In genomic region chr14:75475887-75476286, GRCm38 (mm10) we compare ENCODE assay signal across 30 mouse cellular contexts. TPM values are rescaled to one million over a fixed set of nuclear protein-coding genes. Genes with fewer than 3 reads are reported as not detected.
"Had no signal": no experiment of that assay in that cellular context is flagged by ENCODE, and none has a peak within 500 bp of the region (broad histone marks: within the 10 kb centered on the region; RNA-seq: fewer than 3 reads in every experiment).

No protein-coding gene starts in this region.

- DNase-seq: cerebellum, adult 8-10 months; cerebellum, adult 9-10 months; cerebellum, adult 9-11 months; cerebellum, postnatal 10 days; cerebellum, postnatal 14 days; cerebellum, postnatal 25 days; cerebellum, postnatal 36 days; embryo, embryonic 11 days; forebrain, postnatal 0 days; gastrocnemius, adult 2 months; gastrocnemius, postnatal 10 days; gastrocnemius, postnatal 14 days; gastrocnemius, postnatal 25 days; gastrocnemius, postnatal 36 days; heart, adult 18-20 months; heart, adult 2 months had no signal

- H3K4me1 ChIP-seq: embryonic facial prominence, embryonic 12.5 days; embryonic facial prominence, embryonic 13.5 days; embryonic facial prominence, embryonic 15.5 days had no signal

- H3K4me3 ChIP-seq: embryonic facial prominence, embryonic 10.5 days; embryonic facial prominence, embryonic 12.5 days; embryonic facial prominence, embryonic 13.5 days; embryonic facial prominence, embryonic 15.5 days; erythroblast, embryonic 14.5 days; forebrain, embryonic 10.5 days; forebrain, embryonic 12.5 days; forebrain, embryonic 13.5 days; forebrain, embryonic 15.5 days; gastrocnemius, adult 2 months; heart, adult 2 months had no signal

- H3K27me3 ChIP-seq: embryonic facial prominence, embryonic 12.5 days; embryonic facial prominence, embryonic 13.5 days; embryonic facial prominence, embryonic 15.5 days; forebrain, embryonic 12.5 days; forebrain, embryonic 13.5 days; forebrain, embryonic 15.5 days had no signal

- H3K36me3 ChIP-seq: embryonic facial prominence, embryonic 10.5 days; embryonic facial prominence, embryonic 12.5 days; embryonic facial prominence, embryonic 13.5 days; embryonic facial prominence, embryonic 15.5 days; forebrain, embryonic 10.5 days; forebrain, embryonic 12.5 days; forebrain, embryonic 15.5 days had no signal

- H3K9me3 ChIP-seq: embryonic facial prominence, embryonic 10.5 days; embryonic facial prominence, embryonic 12.5 days; embryonic facial prominence, embryonic 13.5 days; embryonic facial prominence, embryonic 15.5 days; forebrain, embryonic 10.5 days; forebrain, embryonic 12.5 days; forebrain, embryonic 13.5 days; forebrain, embryonic 15.5 days had no signal

- ATAC-seq: forebrain, embryonic 13.5 days; forebrain, embryonic 14.5 days; forebrain, embryonic 15.5 days; forebrain, embryonic 16.5 days; forebrain, postnatal 0 days had no signal

- H3K27ac ChIP-seq: embryonic facial prominence, embryonic 10.5 days; embryonic facial prominence, embryonic 12.5 days; embryonic facial prominence, embryonic 13.5 days; embryonic facial prominence, embryonic 15.5 days; forebrain, embryonic 10.5 days; forebrain, embryonic 12.5 days; forebrain, embryonic 13.5 days; forebrain, embryonic 15.5 days; gastrocnemius, adult 2 months; heart, adult 2 months had no signal

RNA-seq across cellular contexts. Expression of gene Siah3, which starts 20.1 kb away (rescaled TPM):
- total RNA-seq: gastrocnemius, adult 18-20 months; gastrocnemius, adult 2 months; gastrocnemius, postnatal 36 days; granulocyte monocyte progenitor cell, adult 5-6 weeks; heart, adult 18-20 months; heart, adult 2 months; heart, adult 8-10 months had no signal
